Mouse (Mus musculus): ENCODE measurements around the gene Asl. TPM values are rescaled to one million over a fixed set of nuclear protein-coding genes. Genes with fewer than 3 reads are reported as not detected.
"Not testable (repeated sequence)": the region's sequence is repeated elsewhere in the genome, so short reads cannot be mapped to it uniquely, and the experiment has no call there.

The Asl gene
- total RNA-seq, 2 experiments from 2014 or later: 18.2 to 27.3 TPM

GRCm38 (mm10) chr5:130037752-130038455 is 8.9 kb upstream of the Asl start:
- Histone ChIP-seq H3K27ac (no peak overlapping the region), H3K4me3 (no peak overlapping the region)
- TF ChIP-seq CTCF (conservative IDR thresholded peaks at IDR 0.05): peak; percentile 89
- DNase-seq (ENCODE audit: low spot score in 2 of 2): peak; percentile 34 to 65

DNA sequence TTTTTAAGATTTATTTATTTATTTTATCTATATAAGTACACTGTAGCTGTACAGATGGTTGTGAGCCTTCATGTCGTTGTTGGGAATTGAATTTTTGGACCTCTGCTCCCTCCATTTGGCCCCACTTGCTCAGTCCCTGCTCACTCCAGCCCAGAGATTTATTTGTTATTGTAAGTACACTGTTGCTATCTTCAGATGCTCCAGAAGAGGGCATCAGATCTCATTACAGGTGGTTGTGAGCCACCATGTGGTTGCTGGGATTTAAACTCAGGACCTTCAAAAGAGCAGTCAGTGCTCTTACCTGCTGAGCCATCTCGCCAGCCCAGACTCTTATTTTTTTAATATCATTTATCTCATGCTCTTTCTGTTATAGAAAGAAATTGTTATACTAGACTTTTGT is 7.3 kb upstream of the Asl start:
- peak; percentile 58 for TF ChIP-seq CTCF (conservative IDR thresholded peaks at IDR 0.05)
- H3K27ac ChIP-seq; H3K4me3 ChIP-seq; DNase-seq (ENCODE audit: low spot score in 2 of 2): not testable (repeated sequence)

- DNase-seq (ENCODE audit: low spot score in 2 of 2): no peak
- Histone ChIP-seq H3K27ac (no peak overlapping the region), H3K4me3 (no peak overlapping the region)
- TF ChIP-seq CTCF (conservative IDR thresholded peaks at IDR 0.05): no peak
Measured at GRCm38 (mm10) chr5:130033869-130034268, 4.8 kb upstream of the Asl start.

GRCm38 (mm10) chr5:130031410-130032390 is 2.7 kb upstream of the Asl start:
- no peak overlapping the region for H3K4me3 ChIP-seq
- no peak overlapping the region for H3K27ac ChIP-seq
- no peak for TF ChIP-seq CTCF (conservative IDR thresholded peaks at IDR 0.05)
- DNase-seq (ENCODE audit: low spot score in 2 of 2): no peak

DNA sequence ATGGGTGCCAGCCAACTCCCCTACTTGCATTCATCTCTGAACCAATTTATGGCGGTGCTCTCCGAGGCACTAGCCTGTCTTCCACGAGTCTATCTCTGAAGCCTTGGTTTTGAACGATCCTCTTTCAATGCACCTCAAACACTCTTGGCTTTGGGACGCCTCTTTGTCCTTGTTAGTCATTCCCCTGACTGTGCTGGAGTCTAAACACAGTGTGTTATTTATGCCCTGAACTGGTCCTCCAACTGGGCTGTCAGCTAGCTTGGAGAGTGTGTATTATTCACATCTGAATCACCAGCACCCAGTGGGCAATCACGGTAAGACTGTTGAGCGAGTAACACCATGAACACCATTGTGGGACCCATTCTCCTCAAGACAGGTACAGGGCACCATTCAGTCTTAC is 1.4 kb downstream of the Asl start:
- no peak for DNase-seq (ENCODE audit: low spot score in 2 of 2)
- TF ChIP-seq CTCF (conservative IDR thresholded peaks at IDR 0.05): 0 out of 2 replicates have a peak, but pooled peaks have one; percentile 5
- Histone ChIP-seq H3K4me3 (no peak overlapping the region), H3K27ac (no peak overlapping the region)

- DNase-seq (ENCODE audit: low spot score in 2 of 2): no peak
- H3K27ac ChIP-seq: no peak overlapping the region
- TF ChIP-seq CTCF (conservative IDR thresholded peaks at IDR 0.05): no peak
- H3K4me3 ChIP-seq: no peak overlapping the region
Measured at GRCm38 (mm10) chr5:130027134-130027533, 1.9 kb downstream of the Asl start.

DNA sequence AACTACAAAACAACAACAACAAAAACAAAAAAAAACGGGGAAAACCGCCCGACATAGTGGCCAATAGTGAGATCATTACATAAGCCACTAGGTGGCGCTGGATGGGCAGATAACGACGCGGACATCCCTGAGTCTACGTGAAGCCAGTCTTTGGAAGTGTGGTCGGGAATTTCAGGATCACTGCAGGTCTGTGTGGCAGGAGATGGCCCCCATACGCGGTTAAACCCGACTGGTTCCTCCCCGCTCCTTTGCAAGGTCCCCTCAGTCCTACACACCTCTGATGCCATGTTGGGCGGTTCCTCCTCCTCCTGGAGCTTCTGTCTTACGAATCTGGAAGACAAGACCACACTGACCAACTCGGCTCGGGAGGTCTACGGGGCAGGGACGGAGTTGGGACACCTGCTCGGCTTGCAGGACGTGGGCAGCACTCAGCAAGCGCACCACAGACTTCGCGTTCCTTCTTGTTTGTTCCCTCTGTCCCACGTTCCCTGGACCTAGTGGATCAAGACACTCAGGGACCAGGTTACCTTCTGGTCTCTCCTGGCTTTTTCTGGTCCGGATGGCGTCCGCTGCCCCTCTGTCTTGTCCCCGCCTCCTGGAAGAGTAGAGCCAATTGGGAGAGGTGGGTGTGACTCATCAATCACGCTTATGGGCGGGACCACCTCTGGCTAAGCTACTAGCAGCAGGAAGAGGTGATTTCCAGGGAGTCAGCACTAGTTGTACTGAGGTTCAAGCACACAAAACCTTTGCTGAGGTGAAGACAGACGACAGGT is 5.1 kb downstream of the Asl start:
- peak; percentile 67 to 74 for DNase-seq (ENCODE audit: low spot score in 2 of 2)
- TF ChIP-seq CTCF (conservative IDR thresholded peaks at IDR 0.05): peak; percentile 89
- Histone ChIP-seq H3K27ac (peak overlapping the region; percentile 72), H3K4me3 (peak overlapping the region; percentile 59)

- no peak overlapping the region for H3K27ac ChIP-seq
- no peak for TF ChIP-seq CTCF (conservative IDR thresholded peaks at IDR 0.05)
Measured at GRCm38 (mm10) chr5:130023067-130023766, 5.8 kb downstream of the Asl start.

GRCm38 (mm10) chr5:130022366-130022765 is 6.7 kb downstream of the Asl start:
- no peak for DNase-seq (ENCODE audit: low spot score in 2 of 2)
- H3K4me3 ChIP-seq: no peak overlapping the region
- no peak overlapping the region for H3K27ac ChIP-seq
- TF ChIP-seq CTCF (conservative IDR thresholded peaks at IDR 0.05): no peak

More at GRCm38 (mm10) chr5:130023067-130023766, 5.8 kb downstream of the Asl start:
- no peak for DNase-seq (ENCODE audit: low spot score in 2 of 2)
- peak overlapping the region; percentile 59 for H3K4me3 ChIP-seq

DNA sequence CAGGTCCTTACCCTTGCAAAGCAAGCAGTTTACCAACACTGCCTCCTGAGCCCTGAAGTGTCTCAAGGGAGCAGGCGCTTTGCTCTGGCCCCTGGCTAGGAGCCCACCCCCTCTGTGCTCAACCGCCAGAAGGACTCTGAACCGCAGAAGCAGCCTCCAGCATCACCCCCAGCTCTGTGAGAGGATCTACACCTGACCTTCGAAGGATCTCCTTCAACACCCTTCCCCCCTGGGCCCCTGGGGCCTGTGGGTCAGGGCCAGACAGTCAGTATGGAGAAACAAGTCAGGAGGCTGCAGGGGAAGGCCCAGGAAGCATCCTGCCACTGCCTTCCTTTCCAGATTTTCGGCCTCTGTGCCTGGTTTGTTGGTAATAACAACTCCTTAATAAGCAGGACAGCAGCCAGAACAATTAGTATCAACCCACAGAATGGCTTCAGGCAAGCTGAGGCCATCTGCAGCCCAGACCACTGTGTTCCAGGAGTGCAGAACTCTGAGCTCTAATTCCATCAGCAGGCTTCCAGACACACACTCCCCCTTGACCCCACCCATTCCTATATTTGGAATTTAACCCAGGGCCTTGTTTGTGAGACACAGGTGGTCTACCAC is 7.6 kb downstream of the Asl start:
- Histone ChIP-seq H3K27ac (peak overlapping the region; percentile 46; the same call in 1 of the 2 replicates), H3K4me3 (no peak overlapping the region)
- DNase-seq (ENCODE audit: low spot score in 2 of 2): no peak
- TF ChIP-seq CTCF (conservative IDR thresholded peaks at IDR 0.05): no peak

DNA sequence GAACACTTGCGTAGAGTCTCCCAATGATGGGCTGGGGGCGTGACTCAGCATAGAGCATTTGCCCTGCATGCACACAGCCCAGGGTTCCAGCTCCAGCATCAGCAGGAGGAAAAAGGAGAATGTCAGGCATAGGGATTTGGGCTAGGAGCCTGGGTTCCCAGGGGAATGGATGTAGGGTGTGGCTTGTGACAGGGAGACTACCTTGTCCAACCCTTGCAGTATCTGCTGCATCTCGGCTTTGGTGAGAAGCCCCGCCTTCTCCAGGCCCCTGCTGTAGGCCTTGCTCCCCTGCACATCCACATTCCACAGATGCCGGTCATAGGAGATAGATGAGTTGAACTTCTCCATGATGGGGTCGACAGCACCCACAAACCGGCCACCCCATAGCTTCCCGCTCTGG is 9.6 kb downstream of the Asl start:
- TF ChIP-seq CTCF (conservative IDR thresholded peaks at IDR 0.05): no peak

GRCm38 (mm10) chr5:130015104-130015503 is 13.9 kb downstream of the Asl start:
- no peak for DNase-seq (ENCODE audit: low spot score in 2 of 2)
- no peak overlapping the region for H3K4me3 ChIP-seq
- H3K27ac ChIP-seq: no peak overlapping the region
- TF ChIP-seq CTCF (conservative IDR thresholded peaks at IDR 0.05): no peak

More for the DNA sequence above, 9.6 kb downstream of the Asl start:
- Histone ChIP-seq H3K27ac (no peak overlapping the region), H3K4me3 (no peak overlapping the region)
- DNase-seq (ENCODE audit: low spot score in 2 of 2): no peak

Data from layer of hippocampus, adult 2 months (tissue).